Mouse (Mus musculus) gastrocnemius, postnatal 10 days (tissue): ENCODE results near the gene Wdr25. TPM values are rescaled to one million over a fixed set of nuclear protein-coding genes. Genes with fewer than 3 reads are reported as not detected.

ENCODE experiments used
- DNase-seq: peaks from one replicate; pipeline ENCODE4 v3.0.0; 2021; ENCODE audit warnings: mixed read lengths
- total RNA-seq, 2 experiments: library from RNA; stranded (reverse); gene quantifications; 2 replicates each; pipeline ENCODE4 v1.2.3; 2021

Wdr25 gene
- total RNA-seq, 2 experiments from 2014 or later, result 4.1 to 5.2 TPM

GRCm38 (mm10) chr12:108987448-108987847, 94.0 kb downstream of the Wdr25 start:
- no peak for DNase-seq

- no peak for DNase-seq
These were observed 97.0 kb downstream of the Wdr25 start for GRCm38 (mm10) chr12:108990425-108990824.

- no peak for DNase-seq
These were observed 99.6 kb downstream of the Wdr25 start for GRCm38 (mm10) chr12:108993046-108993445.

DNA sequence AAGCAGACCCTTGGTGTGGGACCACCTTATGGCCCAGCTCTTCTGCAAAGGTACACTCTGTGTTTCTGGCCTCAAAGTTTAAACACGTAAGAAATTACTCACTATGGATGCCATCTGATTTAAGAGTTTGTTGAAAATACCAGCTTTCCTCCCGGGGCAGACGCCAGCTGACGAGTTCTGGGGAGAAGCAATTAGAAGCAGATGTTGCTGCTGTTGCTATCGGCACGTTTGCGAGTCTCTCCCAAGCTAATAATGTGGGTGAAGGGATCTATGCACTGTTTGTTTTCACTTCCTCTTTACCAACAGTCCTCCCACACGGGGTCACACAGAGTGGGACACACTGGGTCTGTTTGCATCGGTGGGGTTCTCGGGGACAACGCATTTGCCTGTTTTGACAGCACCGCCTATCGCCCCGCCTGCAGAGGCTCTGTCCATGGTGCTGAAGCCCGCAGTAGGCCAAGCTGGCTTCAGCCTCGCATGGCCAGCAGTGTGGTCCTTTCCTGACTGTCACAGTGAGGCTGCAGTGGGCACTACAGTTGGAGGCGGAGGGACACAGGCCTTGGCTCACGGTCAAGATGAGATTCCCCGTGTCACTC, 101.1 kb downstream of the Wdr25 start:
- peak; percentile 89 for DNase-seq

- DNase-seq, result no peak
These were observed 102.7 kb downstream of the Wdr25 start for GRCm38 (mm10) chr12:108995976-108996636.

DNA sequence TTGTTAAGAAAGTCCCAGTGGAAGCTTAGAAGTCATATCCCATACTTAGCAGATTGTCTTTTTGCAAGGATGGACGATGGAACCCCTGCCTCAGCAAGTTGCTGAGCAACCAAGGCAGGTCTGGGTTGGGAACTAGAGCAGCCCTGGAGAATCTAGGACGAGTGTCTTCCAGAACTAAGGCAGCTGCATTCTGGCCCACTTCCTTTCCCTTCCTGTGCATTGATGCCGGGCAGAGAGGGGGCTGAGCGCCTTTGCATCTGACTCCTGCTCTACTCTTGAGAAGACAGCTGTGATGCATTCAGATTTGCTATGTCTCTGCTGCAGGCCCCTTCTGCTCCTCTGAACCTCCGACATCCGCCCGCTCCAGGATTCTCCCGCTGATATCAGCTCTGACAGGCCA, 103.8 kb downstream of the Wdr25 start:
- DNase-seq, result no peak

DNA sequence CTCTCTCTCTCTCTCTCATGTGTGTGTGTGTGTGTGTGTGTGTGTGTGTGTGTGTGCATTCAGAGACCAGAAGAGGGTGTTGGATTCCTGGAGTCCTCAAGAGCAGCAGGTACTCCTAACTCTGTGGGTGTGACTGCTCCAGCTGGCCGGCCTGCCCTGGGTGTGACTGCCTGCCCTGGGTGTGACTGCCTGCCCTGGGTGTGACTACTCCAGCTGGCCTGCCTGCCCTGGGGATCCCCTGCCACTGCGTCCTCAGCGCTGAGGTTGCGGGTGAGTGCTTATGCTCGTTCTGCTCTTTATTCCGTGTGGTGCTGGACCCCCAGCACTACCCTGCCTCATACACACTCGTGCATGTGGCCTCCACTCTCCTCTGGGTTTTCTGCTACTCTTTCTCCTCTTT, 109.5 kb downstream of the Wdr25 start:
- DNase-seq, result no peak

DNA sequence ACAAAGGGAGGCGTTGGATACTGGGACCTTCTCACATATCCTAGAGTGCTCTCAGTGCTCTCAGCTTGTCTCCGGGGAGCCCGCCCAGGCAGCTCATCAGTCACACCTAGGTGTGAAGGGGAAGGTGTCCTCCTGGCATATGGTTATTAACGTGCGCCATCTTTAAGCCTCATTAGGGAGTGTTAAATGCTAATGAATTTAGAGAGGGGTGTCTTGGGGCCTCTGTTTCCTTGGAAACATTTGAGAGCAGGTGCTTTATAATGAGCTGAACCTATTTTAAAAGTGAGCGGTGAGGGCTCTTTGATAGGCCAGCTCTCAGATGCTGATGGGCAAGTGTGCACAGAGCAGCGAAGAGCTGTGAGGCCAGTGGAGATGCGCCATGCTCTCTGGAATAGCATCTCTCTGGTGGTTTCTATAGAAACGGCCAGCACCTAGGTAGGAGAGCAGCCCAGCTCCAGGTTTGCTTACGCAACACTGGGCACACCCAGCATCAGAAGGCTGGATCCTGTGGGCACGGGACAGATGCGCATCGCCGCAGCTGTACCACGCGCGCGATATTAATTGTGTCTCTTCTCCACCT, 116.7 kb downstream of the Wdr25 start:
- DNase-seq, result no peak

DNA sequence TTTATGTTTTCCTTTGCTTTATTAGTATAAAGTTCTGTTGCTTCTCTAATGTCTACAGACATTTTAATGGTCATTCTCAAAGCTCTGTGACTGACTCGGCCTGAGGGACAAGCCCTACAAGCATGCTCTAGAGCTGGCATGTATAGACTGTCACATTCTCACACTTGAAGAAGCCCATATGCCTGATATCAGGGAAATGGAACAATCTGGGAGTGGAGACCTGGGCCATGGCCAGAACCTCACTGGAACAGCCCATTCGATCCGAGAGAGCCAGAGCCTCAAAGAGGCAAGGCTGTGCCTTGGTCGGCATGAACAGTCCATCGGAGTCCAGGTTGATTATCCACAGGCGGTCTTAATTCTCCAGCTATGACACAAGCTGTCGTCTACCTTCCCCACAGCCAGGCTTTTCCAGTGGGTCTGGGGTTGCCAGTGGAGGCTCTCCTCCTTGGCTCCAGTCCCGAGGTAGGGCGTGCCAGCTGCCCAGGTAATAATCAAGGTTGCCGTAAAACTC, 128.8 kb downstream of the Wdr25 start:
- no peak for DNase-seq

DNA sequence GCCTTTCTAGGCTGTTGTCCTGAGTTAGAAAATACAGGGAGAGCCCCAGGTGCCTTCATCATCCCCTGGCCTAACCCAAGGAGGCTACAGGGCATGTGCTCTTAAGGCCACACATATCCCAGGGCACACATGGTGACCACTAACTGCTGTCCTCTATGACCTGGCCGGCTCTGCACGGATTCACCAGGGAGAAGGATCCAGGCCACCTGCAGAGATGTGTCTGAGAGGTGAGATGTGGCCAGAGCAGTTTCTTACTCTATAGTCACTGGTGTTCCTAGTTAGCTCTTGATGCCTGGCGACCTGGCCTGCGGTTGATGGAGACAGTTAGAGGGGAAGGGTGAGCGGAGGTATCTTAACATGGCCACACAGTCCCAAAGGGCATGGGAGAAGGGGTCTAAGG, 129.5 kb downstream of the Wdr25 start:
- DNase-seq, result no peak

- no peak for DNase-seq
These were observed 130.3 kb downstream of the Wdr25 start for GRCm38 (mm10) chr12:109023780-109024179.

DNA sequence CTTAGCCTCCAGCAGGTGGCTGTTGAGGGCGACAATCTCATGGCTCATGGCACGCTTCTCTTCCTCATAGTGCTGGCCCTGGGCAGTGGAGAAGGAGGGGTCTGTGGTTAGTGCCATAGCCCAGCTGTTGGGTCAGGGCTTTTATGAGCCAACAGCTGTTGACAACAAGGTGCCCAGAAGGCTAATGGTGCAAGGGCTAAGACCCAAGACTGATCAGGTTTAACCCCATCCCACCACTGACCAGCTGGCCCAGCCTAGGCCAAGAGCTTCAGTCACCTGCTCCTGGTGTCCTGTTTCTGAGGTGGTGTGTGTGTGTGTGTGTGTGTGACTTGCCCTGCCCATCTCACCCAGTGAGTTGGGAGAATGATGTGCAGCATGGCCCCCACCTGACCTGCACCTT, 143.6 kb downstream of the Wdr25 start:
- no peak for DNase-seq

- no peak for DNase-seq
These were observed 144.9 kb downstream of the Wdr25 start for GRCm38 (mm10) chr12:109038179-109038819.

DNA sequence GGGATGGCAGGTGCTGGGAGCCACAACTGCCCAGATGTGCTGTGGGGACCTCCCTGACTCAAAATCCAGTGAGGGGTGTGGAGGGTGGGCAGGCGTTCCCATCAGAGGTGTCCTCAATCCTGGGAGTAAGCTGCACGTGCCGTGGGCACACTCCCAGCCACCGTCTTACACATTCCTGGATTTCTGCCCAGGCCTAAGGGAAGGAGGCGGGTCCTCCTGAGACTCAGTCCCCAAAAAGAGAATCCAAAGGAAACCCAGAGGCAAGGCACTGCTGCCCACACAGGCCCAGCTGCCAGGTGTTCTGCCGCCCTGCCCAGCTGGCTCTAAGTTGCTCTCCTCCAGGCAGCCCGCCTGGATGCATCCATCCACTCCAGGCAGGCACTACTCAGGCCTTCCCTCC, 145.9 kb downstream of the Wdr25 start:
- no peak for DNase-seq

- no peak for DNase-seq
These were observed 151.1 kb downstream of the Wdr25 start for GRCm38 (mm10) chr12:109044497-109044896.

DNA sequence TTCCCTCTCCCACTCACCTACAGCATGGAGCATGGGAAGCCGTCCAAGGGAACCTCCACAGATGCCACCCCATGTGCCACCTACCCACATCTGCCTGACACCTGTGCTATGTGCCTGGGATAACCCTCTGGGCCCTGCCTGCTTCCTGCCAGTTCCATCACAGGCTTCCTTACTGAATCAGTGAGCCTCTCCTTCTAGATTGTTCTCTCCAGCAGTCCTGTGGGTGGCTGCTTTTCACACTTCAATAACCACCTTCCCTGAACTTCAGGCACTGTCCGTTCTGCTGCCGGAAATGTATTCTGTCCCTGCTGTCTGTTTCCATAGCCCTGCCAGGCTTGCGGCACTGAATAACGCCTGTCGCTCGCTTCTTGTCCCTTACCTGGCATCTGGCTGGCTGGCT, 152.2 kb downstream of the Wdr25 start:
- no peak for DNase-seq

- DNase-seq, result no peak
These were observed 156.5 kb downstream of the Wdr25 start for GRCm38 (mm10) chr12:109049949-109050348.

DNA sequence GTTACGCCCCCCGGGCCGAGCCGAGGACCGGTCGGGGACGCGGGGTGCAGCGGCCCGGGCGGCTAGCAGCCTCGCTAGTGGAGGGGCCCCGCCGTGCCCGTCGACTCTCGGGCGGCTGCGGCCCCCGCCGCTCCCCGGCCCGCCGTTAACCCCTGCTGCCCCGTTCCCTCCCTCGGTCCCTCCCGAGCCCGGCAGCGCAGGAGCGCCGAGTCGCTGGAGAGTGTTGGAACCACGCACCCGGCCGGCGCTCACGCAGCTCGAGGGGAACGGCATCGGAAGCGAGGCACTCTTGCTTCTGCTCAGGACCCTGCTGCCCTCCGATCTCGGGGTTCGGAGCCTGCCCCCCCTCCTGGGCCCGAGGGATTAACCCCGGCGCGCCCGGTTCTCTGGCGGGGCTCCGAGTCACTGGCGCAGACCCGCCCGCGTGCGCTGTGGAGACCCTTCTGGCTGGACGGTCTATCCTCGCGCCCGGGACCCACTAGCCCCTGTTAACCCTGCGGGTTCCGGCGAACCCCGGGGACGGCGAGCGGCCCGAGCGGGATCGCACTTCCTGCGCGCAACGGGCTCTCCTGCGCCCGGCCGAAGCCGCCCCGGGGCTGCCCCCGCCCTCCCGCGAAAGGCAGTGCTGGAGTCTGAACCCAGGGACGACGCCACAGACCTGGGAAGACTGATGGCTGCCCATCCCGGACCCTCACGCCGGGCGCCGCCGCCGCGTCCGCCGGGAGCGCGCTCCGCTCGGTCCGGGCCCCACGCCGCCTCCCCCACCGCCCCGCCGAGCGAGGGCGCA, 159.8 kb downstream of the Wdr25 start:
- no peak for DNase-seq

DNA sequence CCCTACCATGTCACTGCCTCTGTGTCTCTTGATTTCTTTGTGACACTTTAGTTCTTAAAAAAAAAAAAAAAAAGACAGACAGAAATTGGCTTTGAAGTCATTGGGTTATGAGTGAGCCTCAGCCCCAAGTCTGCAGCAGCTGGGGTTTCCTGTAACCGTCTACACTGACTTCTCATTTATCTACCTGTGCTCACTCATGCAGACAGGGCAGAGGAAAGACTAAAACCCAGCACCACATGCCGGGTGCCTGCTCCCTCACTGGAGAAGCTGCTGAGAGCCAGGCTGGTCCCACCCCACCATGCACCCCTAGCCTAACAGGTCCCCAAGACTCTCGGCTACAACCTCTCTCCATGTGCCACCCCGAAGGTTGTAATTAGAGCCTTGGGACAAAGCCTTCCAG, 164.3 kb downstream of the Wdr25 start:
- no peak for DNase-seq

- no peak for DNase-seq
These were observed 165.2 kb downstream of the Wdr25 start for GRCm38 (mm10) chr12:109058660-109059059.

DNA sequence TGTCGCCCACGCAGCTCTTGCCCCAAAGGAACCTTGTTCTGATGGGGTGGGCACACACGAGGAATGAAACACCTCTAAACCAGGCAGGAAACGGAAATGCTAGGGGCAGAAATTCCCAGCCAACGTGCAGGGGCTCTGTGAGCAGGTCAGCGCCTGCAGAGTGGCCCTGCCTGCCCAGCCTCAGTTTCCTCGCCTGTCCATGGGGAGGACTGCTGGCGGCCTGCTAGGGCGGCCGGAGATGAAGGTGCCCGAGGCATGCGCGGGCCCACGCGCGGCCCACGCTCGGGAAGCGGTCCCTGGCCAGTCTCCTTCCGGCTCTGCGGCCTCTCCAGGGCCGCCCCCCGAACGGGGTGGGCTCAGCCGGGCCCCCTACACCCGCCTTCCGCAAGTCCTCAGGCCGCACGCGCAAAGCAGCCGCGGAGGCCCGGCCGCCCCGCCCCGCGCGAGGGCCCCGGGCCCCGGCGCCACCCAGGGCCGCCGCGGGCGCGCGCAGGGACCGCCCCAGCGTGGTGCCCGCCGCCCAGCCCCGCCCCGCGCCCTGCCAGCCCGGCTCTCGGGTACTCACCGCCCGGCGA, 174.2 kb downstream of the Wdr25 start:
- DNase-seq, result peak; percentile 44

- no peak for DNase-seq
These were observed 174.8 kb downstream of the Wdr25 start, which contains the start of gene Begain for GRCm38 (mm10) chr12:109068167-109068653. Gene Begain (minus strand): TSS chr12:109068217.
